Mouse (Mus musculus) embryonic facial prominence, embryonic 12.5 days (tissue): ENCODE measurements at regions not wholly inside any gene's neighbourhood (a gene's known extent, or its start where the extent isn't known, plus 50 kb on each side); places are given as distances from the start of the nearest gene placed in this dataset.

Experiments
- ATAC-seq: fragments of 200-750 bp; cut with Nextera tagmentation; 2 replicates; pipeline ENCODE4 v1.8.0; 2017; ENCODE audit not compliant: insufficient number of reproducible peaks, insufficient read depth, low FRiP score, low TSS enrichment
- H3K27ac ChIP-seq: fragments of 300-500 bp; sonication (generic); 2 replicates; pipeline ENCODE4 v1.5.1; 2016; ENCODE audit warnings: mild to moderate bottlenecking
- H3K27me3 ChIP-seq: fragments of 300-500 bp; sonication (generic); 2 replicates; pipeline ENCODE4 v1.6.1; 2016; ENCODE audit warnings: mild to moderate bottlenecking, moderate library complexity
- H3K36me3 ChIP-seq: fragments of 300-500 bp; sonication (generic); 2 replicates; pipeline ENCODE4 v1.6.1; 2016; ENCODE audit warnings: mild to moderate bottlenecking
- H3K4me1 ChIP-seq: fragments of 300-500 bp; sonication (generic); 2 replicates; pipeline ENCODE4 v1.6.1; 2016
- H3K4me2 ChIP-seq: fragments of 300-500 bp; sonication (generic); replicated peaks from 2 replicates; pipeline ENCODE4 v1.6.1; 2016; ENCODE audit warnings: mild to moderate bottlenecking, moderate library complexity
- H3K4me3 ChIP-seq: fragments of 300-500 bp; sonication (generic); 2 replicates; pipeline ENCODE4 v1.5.1; 2016; ENCODE audit warnings: mild to moderate bottlenecking
- H3K9ac ChIP-seq: fragments of 300-500 bp; sonication (generic); 2 replicates; pipeline ENCODE4 v1.6.1; 2016; ENCODE audit warnings: mild to moderate bottlenecking, moderate library complexity
- H3K9me3 ChIP-seq: fragments of 300-500 bp; sonication (generic); 2 replicates; pipeline ENCODE4 v1.6.1; 2016; ENCODE audit warnings: mild to moderate bottlenecking, moderate library complexity
- WGBS: fragments of 180-500 bp; shearing (Covaris S2); methylation state at CpG from one replicate; pipeline ENCODE4 v1.1.7; 2016; 5-methylcytosine and 5-hydroxymethylcytosine counted together

- 90% methylated on average over 6 of the region's 6 CpGs for WGBS
- ATAC-seq, result no peak
- no peaks in the 10 kb centered on the region for H3K9me3 ChIP-seq
- H3K4me3 ChIP-seq, result no peak overlapping the region
- H3K4me2 ChIP-seq, result no peak overlapping the region
- no peaks in the 10 kb centered on the region for H3K4me1 ChIP-seq
- H3K9ac ChIP-seq, result no peak overlapping the region
- H3K36me3 ChIP-seq, result no peaks in the 10 kb centered on the region
- no peak overlapping the region for H3K27ac ChIP-seq
- H3K27me3 ChIP-seq, result no peaks in the 10 kb centered on the region
These were observed 249.4 kb downstream of the Klf5 start for GRCm38 (mm10) chr14:99547931-99548330.

DNA sequence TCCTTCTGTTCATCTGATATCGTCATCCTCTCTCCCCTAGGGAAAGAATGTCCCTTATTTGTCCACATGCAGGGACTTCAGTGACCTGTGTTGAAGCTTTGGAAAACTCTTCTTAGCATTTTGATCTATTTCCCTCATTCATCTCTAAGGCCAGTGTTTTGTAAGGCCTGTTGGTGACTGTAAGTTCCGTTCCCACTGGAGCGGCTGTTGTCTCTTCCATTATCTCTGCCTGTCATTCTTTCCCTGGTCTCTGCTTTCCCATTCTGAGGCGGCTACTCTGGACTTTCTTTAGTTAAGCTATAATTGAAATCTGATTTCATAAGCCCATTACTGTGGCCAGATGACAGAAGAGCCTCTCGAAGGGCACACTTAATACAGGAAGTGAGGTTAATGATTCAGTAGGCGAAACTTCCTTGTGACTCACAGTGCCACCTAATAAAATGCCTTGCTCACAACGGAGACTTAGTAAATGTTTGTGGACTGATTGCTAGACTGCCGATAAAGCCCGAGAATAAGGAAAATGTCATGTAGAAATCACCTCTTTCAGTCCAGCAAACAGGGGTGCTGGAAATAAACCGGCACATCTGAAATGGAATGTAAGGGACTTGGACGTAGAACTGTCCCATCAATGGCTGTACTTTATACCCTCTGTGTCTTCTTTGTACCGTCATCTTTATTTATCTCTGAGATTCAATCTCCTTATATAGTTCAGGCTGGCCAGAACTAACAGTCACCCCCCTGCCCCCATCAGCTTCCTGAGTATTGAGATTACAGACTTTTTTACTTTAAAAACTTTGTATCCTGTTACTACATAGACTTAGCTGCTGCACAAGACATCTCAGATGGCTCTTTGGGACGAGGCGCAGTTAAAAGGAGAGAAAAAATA, 250.1 kb downstream of the Klf5 start:
- no peak for ATAC-seq
- H3K27ac ChIP-seq, result no peak overlapping the region
- no peaks in the 10 kb centered on the region for H3K36me3 ChIP-seq
- no peak overlapping the region for H3K4me2 ChIP-seq
- H3K9me3 ChIP-seq, result no peaks in the 10 kb centered on the region
- H3K27me3 ChIP-seq, result no peaks in the 10 kb centered on the region
- WGBS, result 79% methylated on average over 14 of the region's 14 CpGs
- no peak overlapping the region for H3K9ac ChIP-seq
- no peaks in the 10 kb centered on the region for H3K4me1 ChIP-seq
- H3K4me3 ChIP-seq, result no peak overlapping the region

- H3K4me2 ChIP-seq, result no peak overlapping the region
- H3K9ac ChIP-seq, result no peak overlapping the region
- H3K4me3 ChIP-seq, result no peak overlapping the region
- H3K4me1 ChIP-seq, result no peaks in the 10 kb centered on the region
- no peak for ATAC-seq
- no peak overlapping the region for H3K27ac ChIP-seq
- no peaks in the 10 kb centered on the region for H3K36me3 ChIP-seq
- no peaks in the 10 kb centered on the region for H3K9me3 ChIP-seq
- no peaks in the 10 kb centered on the region for H3K27me3 ChIP-seq
- 77% methylated on average over 9 of the region's 9 CpGs for WGBS
These were observed 265.5 kb downstream of the Klf5 start for GRCm38 (mm10) chr14:99564024-99564423.

- Histone ChIP-seq H3K27ac (no peak overlapping the region), H3K27me3 (no peaks in the 10 kb centered on the region), H3K9me3 (no peaks in the 10 kb centered on the region), H3K9ac (no peak overlapping the region), H3K4me2 (no peak overlapping the region), H3K36me3 (no peaks in the 10 kb centered on the region), H3K4me3 (no peak overlapping the region), H3K4me1 (0 out of 2 replicates have a peak, but pooled peaks cover 1% of the 10 kb centered on the region)
- WGBS, result 78% methylated on average over 2 of the region's 2 CpGs
- ATAC-seq, result no peak
These were observed 275.7 kb downstream of the Klf5 start for GRCm38 (mm10) chr14:99574146-99574545.

DNA sequence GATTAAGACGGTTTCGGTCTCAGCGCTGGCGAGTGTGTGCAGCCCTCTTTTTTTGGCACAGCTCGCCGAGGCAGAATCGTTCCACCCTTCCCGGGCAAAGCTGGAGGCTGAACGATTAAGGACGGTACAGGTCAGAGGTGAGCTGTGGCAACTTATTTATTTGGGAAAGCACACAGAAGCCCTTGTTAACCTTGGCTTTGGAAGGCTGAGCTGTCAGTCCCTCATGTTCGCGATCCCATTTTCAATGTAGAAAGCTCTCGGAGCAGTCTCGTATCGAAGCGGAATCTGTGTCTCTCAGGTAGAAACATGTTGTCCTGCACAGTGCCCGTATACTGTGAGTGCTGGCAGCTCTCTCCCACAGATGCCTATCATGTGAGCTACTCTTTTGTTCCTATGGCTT, 280.2 kb downstream of the Klf5 start:
- no peak overlapping the region for H3K9ac ChIP-seq
- 0 out of 2 replicates have a peak, but pooled peaks cover 3% of the 10 kb centered on the region for H3K4me1 ChIP-seq
- H3K4me3 ChIP-seq, result peak overlapping the region; percentile 19
- no peaks in the 10 kb centered on the region for H3K27me3 ChIP-seq
- 42% methylated on average over 17 of the region's 17 CpGs for WGBS
- H3K9me3 ChIP-seq, result no peaks in the 10 kb centered on the region
- H3K36me3 ChIP-seq, result no peaks in the 10 kb centered on the region
- H3K4me2 ChIP-seq, result peak overlapping the region; percentile 43
- peak overlapping the region; percentile 57; the same call in 1 of the 2 replicates for H3K27ac ChIP-seq
- ATAC-seq, result no peak

DNA sequence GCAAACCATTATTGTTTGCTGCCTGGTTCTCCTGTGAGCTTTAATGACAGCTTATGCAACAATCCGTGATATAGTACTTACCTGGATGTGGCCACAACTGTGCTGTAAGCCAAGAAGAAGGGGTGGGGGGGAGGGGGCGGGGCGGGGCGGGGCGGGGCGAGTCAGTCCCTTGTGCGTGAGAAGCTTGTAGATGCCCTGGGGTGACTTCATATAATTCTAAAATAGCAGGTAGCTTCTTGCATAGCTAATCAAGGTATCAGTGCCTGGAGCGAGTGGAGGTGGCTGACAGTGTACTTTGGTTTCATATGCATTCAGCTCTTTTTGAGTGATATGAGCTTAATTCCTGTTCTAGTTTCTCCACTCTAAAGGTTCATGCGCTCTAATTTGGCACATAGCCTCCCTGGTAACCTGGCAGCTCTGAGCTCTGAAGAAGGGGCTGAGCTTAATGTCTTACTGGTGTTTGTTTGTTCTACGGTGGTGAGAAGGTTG, 280.8 kb downstream of the Klf5 start:
- Histone ChIP-seq H3K27me3 (no peaks in the 10 kb centered on the region), H3K27ac (no peak overlapping the region), H3K9ac (no peak overlapping the region), H3K4me3 (no peak overlapping the region), H3K4me1 (0 out of 2 replicates have a peak, but pooled peaks cover 3% of the 10 kb centered on the region), H3K4me2 (0 out of 2 replicates have a peak overlapping the region, but pooled peaks have one; percentile 26), H3K36me3 (no peaks in the 10 kb centered on the region), H3K9me3 (no peaks in the 10 kb centered on the region)
- WGBS, result 25% methylated on average over 10 of the region's 10 CpGs
- ATAC-seq, result no peak; the same call in 1 of the 2 replicates

GRCm38 (mm10) chr14:99579765-99580266, 281.3 kb downstream of the Klf5 start:
- Histone ChIP-seq H3K4me1 (0 out of 2 replicates have a peak, but pooled peaks cover 3% of the 10 kb centered on the region), H3K36me3 (no peaks in the 10 kb centered on the region), H3K27me3 (no peaks in the 10 kb centered on the region), H3K4me2 (no peak overlapping the region; the same call in 1 of the 2 replicates), H3K4me3 (no peak overlapping the region), H3K27ac (no peak overlapping the region), H3K9me3 (no peaks in the 10 kb centered on the region), H3K9ac (no peak overlapping the region)
- ATAC-seq, result no peak
- 63% methylated on average over 4 of the region's 4 CpGs for whole genome bisulfite sequencing

- no peak overlapping the region for H3K9ac ChIP-seq
- ATAC-seq, result no peak
- H3K27ac ChIP-seq, result no peak overlapping the region
- no peaks in the 10 kb centered on the region for H3K36me3 ChIP-seq
- H3K4me3 ChIP-seq, result no peak overlapping the region
- H3K9me3 ChIP-seq, result no peaks in the 10 kb centered on the region
- H3K27me3 ChIP-seq, result no peaks in the 10 kb centered on the region
- WGBS, result 56% methylated on average over 7 of the region's 7 CpGs
- H3K4me1 ChIP-seq, result 0 out of 2 replicates have a peak, but pooled peaks cover 2% of the 10 kb centered on the region
- H3K4me2 ChIP-seq, result no peak overlapping the region
These were observed 285.7 kb downstream of the Klf5 start for GRCm38 (mm10) chr14:99584144-99584543.

- H3K27ac ChIP-seq, result no peak overlapping the region
- H3K9ac ChIP-seq, result no peak overlapping the region
- H3K9me3 ChIP-seq, result no peaks in the 10 kb centered on the region
- WGBS, result 91% methylated on average over 7 of the region's 7 CpGs
- H3K4me2 ChIP-seq, result no peak overlapping the region
- H3K27me3 ChIP-seq, result no peaks in the 10 kb centered on the region
- H3K36me3 ChIP-seq, result no peaks in the 10 kb centered on the region
- no peak overlapping the region for H3K4me3 ChIP-seq
- ATAC-seq, result no peak
- H3K4me1 ChIP-seq, result no peaks in the 10 kb centered on the region; the same call in 1 of the 2 replicates
These were observed 287.5 kb downstream of the Klf5 start for GRCm38 (mm10) chr14:99586029-99586428.

- H3K27me3 ChIP-seq, result no peaks in the 10 kb centered on the region
- 56% methylated on average over 13 of the region's 13 CpGs for WGBS
- ATAC-seq, result no peak
- no peaks in the 10 kb centered on the region for H3K36me3 ChIP-seq
- H3K9ac ChIP-seq, result no peak overlapping the region
- H3K4me1 ChIP-seq, result no peaks in the 10 kb centered on the region; the same call in 1 of the 2 replicates
- H3K27ac ChIP-seq, result no peak overlapping the region
- H3K9me3 ChIP-seq, result no peaks in the 10 kb centered on the region
- H3K4me3 ChIP-seq, result no peak overlapping the region
- H3K4me2 ChIP-seq, result no peak overlapping the region
These were observed 292.5 kb downstream of the Klf5 start for GRCm38 (mm10) chr14:99590854-99591470.

DNA sequence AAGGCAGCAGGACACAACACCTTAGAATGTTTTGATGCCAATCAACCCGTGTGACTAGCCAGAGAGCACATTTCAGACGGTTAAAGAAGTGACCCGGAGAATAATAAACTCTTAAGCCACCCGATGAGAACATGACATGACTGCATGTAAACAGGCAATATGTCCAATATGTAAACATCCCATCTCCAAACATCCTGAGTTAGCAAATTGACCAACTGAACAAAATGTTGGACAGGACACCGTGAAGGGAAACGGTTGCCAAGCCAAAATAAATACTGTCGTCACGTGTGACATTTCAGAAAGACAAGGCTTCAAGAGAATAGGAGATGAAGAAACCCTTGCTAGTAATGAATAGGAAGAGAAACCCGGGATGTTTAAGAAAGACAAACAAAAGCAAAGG, 294.4 kb downstream of the Klf5 start:
- H3K27me3 ChIP-seq, result no peaks in the 10 kb centered on the region
- no peaks in the 10 kb centered on the region for H3K9me3 ChIP-seq
- ATAC-seq, result no peak
- H3K4me2 ChIP-seq, result no peak overlapping the region
- H3K27ac ChIP-seq, result no peak overlapping the region
- H3K36me3 ChIP-seq, result no peaks in the 10 kb centered on the region
- no peak overlapping the region for H3K4me3 ChIP-seq
- H3K4me1 ChIP-seq, result no peaks in the 10 kb centered on the region; the same call in 1 of the 2 replicates
- 78% methylated on average over 9 of the region's 9 CpGs for WGBS
- H3K9ac ChIP-seq, result no peak overlapping the region
